Mouse (Mus musculus) testis, adult 2 months (tissue): ENCODE results near the gene Plch2. TPM values are rescaled to one million over a fixed set of nuclear protein-coding genes. Genes with fewer than 3 reads are reported as not detected.

Experiments used
- H3K27ac ChIP-seq: fragments of 200-500 bp; 2 replicates; pipeline ENCODE4 v1.5.1; 2012; ENCODE audit warnings: low read depth, low read length; ENCODE audit not compliant: control insufficient read depth, insufficient read depth
- H3K27me3 ChIP-seq: fragments of 200-500 bp; 2 replicates; pipeline ENCODE4 v1.6.1; 2012; ENCODE audit warnings: mild to moderate bottlenecking, low read length, moderate library complexity; ENCODE audit not compliant: control insufficient read depth, insufficient read depth
- H3K36me3 ChIP-seq: fragments of 200-500 bp; 2 replicates; pipeline ENCODE4 v1.6.1; 2012; ENCODE audit warnings: mild to moderate bottlenecking, low read length; ENCODE audit not compliant: control insufficient read depth, insufficient read depth
- H3K4me1 ChIP-seq: fragments of 200-500 bp; 2 replicates; pipeline ENCODE4 v1.6.1; 2012; ENCODE audit warnings: low read length; ENCODE audit not compliant: control insufficient read depth, insufficient read depth
- H3K4me3 ChIP-seq: fragments of 200-500 bp; 2 replicates; pipeline ENCODE4 v1.5.1; 2012; ENCODE audit warnings: low read depth, mild to moderate bottlenecking, low read length, moderate library complexity, mixed read lengths; ENCODE audit not compliant: control insufficient read depth
- CTCF ChIP-seq: fragments of 200-500 bp; IDR thresholded peaks from 2 replicates; pipeline ENCODE4 v1.5.1; 2012; ENCODE audit warnings: low read depth, mild to moderate bottlenecking, inconsistent platforms, low read length, moderate library complexity; ENCODE audit not compliant: control insufficient read depth, insufficient read depth, insufficient replicate concordance
- POLR2A ChIP-seq: fragments of 200-500 bp; IDR thresholded peaks from 2 replicates; pipeline ENCODE4 v1.6.1; 2012; ENCODE audit warnings: low read depth, mild to moderate bottlenecking, inconsistent platforms, low read length, moderate library complexity; ENCODE audit not compliant: control insufficient read depth
- polyA plus RNA-seq: library from polyadenylated mRNA; depleted of rRNA; stranded (reverse); fragments of >200 nt; gene quantifications from 2 replicates; pipeline ENCODE4 v1.2.3, GENCODE M21; 2012

Plch2 gene
- polyA plus RNA-seq, 1 experiment, result 1.9 TPM

- no peak overlapping the region for H3K4me3 ChIP-seq
- no peaks in the 10 kb centered on the region for H3K27me3 ChIP-seq
- TF ChIP-seq CTCF, result peak; percentile 64
- no peak for TF ChIP-seq POLR2A
- H3K27ac ChIP-seq, result no peak overlapping the region
- H3K36me3 ChIP-seq, result no peaks in the 10 kb centered on the region; the same call in 1 of the 2 replicates
- H3K4me1 ChIP-seq, result peaks cover 3% of the 10 kb centered on the region
Measured at GRCm38 (mm10) chr4:154986096-154986495, 70.5 kb downstream of the Plch2 start.

- H3K27me3 ChIP-seq, result no peaks in the 10 kb centered on the region
- no peak overlapping the region for H3K27ac ChIP-seq
- no peak overlapping the region for H3K4me3 ChIP-seq
- peaks cover 3% of the 10 kb centered on the region for H3K4me1 ChIP-seq
- no peaks in the 10 kb centered on the region; the same call in none of the 2 replicates for H3K36me3 ChIP-seq
- TF ChIP-seq CTCF (no peak), POLR2A (no peak)
Measured at GRCm38 (mm10) chr4:154985151-154985777, 71.3 kb downstream of the Plch2 start.

- Histone ChIP-seq H3K4me1 (peaks cover 3% of the 10 kb centered on the region), H3K27me3 (no peaks in the 10 kb centered on the region), H3K36me3 (no peaks in the 10 kb centered on the region; the same call in none of the 2 replicates), H3K4me3 (no peak overlapping the region), H3K27ac (no peak overlapping the region)
- TF ChIP-seq CTCF (no peak), POLR2A (no peak)
Measured at GRCm38 (mm10) chr4:154983767-154984166, 72.8 kb downstream of the Plch2 start.

GRCm38 (mm10) chr4:154982247-154983120, 74.1 kb downstream of the Plch2 start:
- Histone ChIP-seq H3K27ac (no peak overlapping the region), H3K27me3 (no peaks in the 10 kb centered on the region), H3K4me3 (no peak overlapping the region), H3K36me3 (no peaks in the 10 kb centered on the region; the same call in none of the 2 replicates), H3K4me1 (peaks cover 3% of the 10 kb centered on the region)
- TF ChIP-seq CTCF (no peak), POLR2A (no peak)

- TF ChIP-seq CTCF (peak; percentile 55; the same call in 1 of the 2 replicates), POLR2A (no peak)
- Histone ChIP-seq H3K4me3 (no peak overlapping the region), H3K27me3 (no peaks in the 10 kb centered on the region), H3K27ac (no peak overlapping the region), H3K36me3 (no peaks in the 10 kb centered on the region; the same call in none of the 2 replicates), H3K4me1 (peaks cover 3% of the 10 kb centered on the region)
Measured at GRCm38 (mm10) chr4:154981530-154981929, 75.1 kb downstream of the Plch2 start.

GRCm38 (mm10) chr4:154981076-154981475, 75.5 kb downstream of the Plch2 start:
- no peak for TF ChIP-seq POLR2A
- TF ChIP-seq CTCF, result no peak
- H3K4me1 ChIP-seq, result peaks cover 3% of the 10 kb centered on the region
- H3K27me3 ChIP-seq, result no peaks in the 10 kb centered on the region
- H3K36me3 ChIP-seq, result no peaks in the 10 kb centered on the region; the same call in none of the 2 replicates
- H3K4me3 ChIP-seq, result no peak overlapping the region
- no peak overlapping the region for H3K27ac ChIP-seq

GRCm38 (mm10) chr4:154980110-154980509, 76.5 kb downstream of the Plch2 start:
- TF ChIP-seq POLR2A, result no peak
- TF ChIP-seq CTCF, result peak; percentile 22; the same call in 1 of the 2 replicates
- no peaks in the 10 kb centered on the region; the same call in none of the 2 replicates for H3K36me3 ChIP-seq

More at GRCm38 (mm10) chr4:154980110-154980509, 76.5 kb downstream of the Plch2 start:
- Histone ChIP-seq H3K27ac (no peak overlapping the region), H3K4me1 (peaks cover 3% of the 10 kb centered on the region), H3K4me3 (no peak overlapping the region), H3K27me3 (no peaks in the 10 kb centered on the region)
